Mouse (Mus musculus) heart, adult 18-20 months (tissue): ENCODE measurements around the gene Anp32e. TPM values are rescaled to one million over a fixed set of nuclear protein-coding genes. Genes with fewer than 3 reads are reported as not detected.

Source experiments
- DNase-seq, 2 experiments: peaks; one replicate each; pipeline ENCODE4 v3.0.0; 2021 to 2022; ENCODE audit warnings: mixed read lengths in 1 of 2
- total RNA-seq, 2 experiments: library from RNA; stranded (reverse); gene quantifications; 2 replicates each; pipeline ENCODE4 v1.2.3; 2021

Gene Anp32e
- total RNA-seq, 2 experiments from 2014 or later: 87.2 to 89.3 TPM

DNA sequence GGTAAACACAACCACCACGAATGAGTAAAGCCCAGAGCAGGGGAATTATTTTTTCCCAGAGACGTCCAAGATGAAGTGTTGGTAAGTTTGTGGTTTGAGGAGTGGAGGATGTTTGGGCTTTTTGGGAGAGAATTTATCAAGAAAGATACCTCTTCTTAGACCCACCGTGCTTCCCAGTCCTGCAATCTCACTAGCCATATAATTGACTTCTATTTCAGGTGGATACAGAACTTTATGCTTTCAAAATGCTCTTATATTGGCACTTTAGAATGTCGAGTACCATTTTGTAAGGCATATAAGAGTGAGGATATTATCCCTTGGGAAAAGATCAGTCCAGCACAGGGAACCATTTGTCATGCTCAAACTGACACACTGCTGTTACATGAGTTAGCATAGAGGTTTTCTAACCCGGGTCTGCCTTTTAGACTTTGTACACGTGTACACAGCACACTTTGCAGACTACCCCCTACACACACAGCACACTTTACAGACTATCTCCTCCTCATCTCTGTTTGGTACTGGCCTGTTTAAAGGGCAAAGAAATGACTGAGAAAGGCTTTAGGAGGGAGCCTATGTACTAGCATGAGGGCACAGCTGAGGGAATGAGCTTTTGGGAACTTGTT, 67.5 kb downstream of the Anp32e start:
- no peak for DNase-seq

Other genes starting within 250 kb of the Anp32e start
- gene Adamtsl4, start 241.3 kb upstream of the Anp32e start, total RNA-seq: 10 to 100 TPM; 39.1 to 40.6 TPM
- gene Ecm1, start 189.7 kb upstream of the Anp32e start, total RNA-seq: 10 to 100 TPM; 46.4 to 52.7 TPM
- gene Tars2, start 169.0 kb upstream of the Anp32e start, total RNA-seq: 10 to 100 TPM; 44.4 to 49.4 TPM
- gene Rprd2, start 110.4 kb upstream of the Anp32e start, total RNA-seq: 10 to 100 TPM; 42.5 to 44.6 TPM
- 10 to 100 TPM; 20.5 to 22.9 TPM for gene Prpf3, start 73.4 kb upstream of the Anp32e start, total RNA-seq
- gene Mrps21, start 57.7 kb upstream of the Anp32e start, total RNA-seq: 100 to 1,000 TPM; 323 to 346 TPM
- 1 to 10 TPM; 5.9 TPM for gene Ciart, start 47.0 kb upstream of the Anp32e start, total RNA-seq
- 1 to 10 TPM; 7.6 to 9.6 TPM for gene BC028528, start 37.2 kb upstream of the Anp32e start, total RNA-seq
- 100 to 1,000 TPM; 109 to 125 TPM for gene Aph1a, start 35.3 kb upstream of the Anp32e start, total RNA-seq
- 100 to 1,000 TPM; 137 to 170 TPM for gene Car14, start 24.6 kb upstream of the Anp32e start, total RNA-seq
- 10 to 100 TPM; 64.7 to 68.2 TPM for gene Plekho1, start 66.8 kb downstream of the Anp32e start, total RNA-seq
- 10 to 100 TPM; 22.5 to 27.1 TPM for gene Vps45, start 129.2 kb downstream of the Anp32e start, total RNA-seq
- 10 to 100 TPM; 50.3 to 57.4 TPM for gene Otud7b, start 175.3 kb downstream of the Anp32e start, total RNA-seq
- gene Mtmr11, start 232.8 kb downstream of the Anp32e start, total RNA-seq: 1 to 10 TPM; 1.7 to 3.4 TPM
- gene Sf3b4, start 243.1 kb downstream of the Anp32e start, total RNA-seq: 10 to 100 TPM; 15.4 to 18.7 TPM